Mouse (Mus musculus): ENCODE results near the gene Scrg1. TPM values are rescaled to one million over a fixed set of nuclear protein-coding genes. Genes with fewer than 3 reads are reported as not detected.
A peak's percentile ranks its signal among the peaks of the same experiment; 100 is the strongest.

Scrg1 gene
- not detected in 2 replicates for polyA plus RNA-seq (2014; fragmentation: Nextera tagmentation; extraction: Ambion mirVana)

GRCm38 (mm10) chr8:57455765-57456164 is at the start of gene Scrg1:
Scrg1 (plus strand) TSS chr8:57455923.
- Histone ChIP-seq H3K27ac (ENCODE audit: low read depth, low read length) (no peak within 1 kb of the TSS), H3K27me3 (ENCODE audit: control insufficient read depth, insufficient read depth, low read length) (no peaks in the 10 kb centered on the region), H3K9ac (ENCODE audit: low read depth, low read length) (no peak within 1 kb of the TSS), H3K36me3 (ENCODE audit: control insufficient read depth, insufficient read depth, low read length) (no peaks in the 10 kb centered on the region), H3K9me3 (ENCODE audit: control insufficient read depth, low read length) (no peaks in the 10 kb centered on the region), H3K4me3 (ENCODE audit: low read length) (no peak within 1 kb of the TSS), H3K4me2 (replicated peaks; ENCODE audit: low read depth, low read length) (no peak within 1 kb of the TSS), H3K4me1 (ENCODE audit: control insufficient read depth, insufficient read depth, low read length) (no peaks in the 10 kb centered on the region)
- whole genome bisulfite sequencing, result 72% methylated on average over 3 of the region's 3 CpGs
- ATAC-seq (ENCODE audit: low FRiP score, low TSS enrichment), result no peak

GRCm38 (mm10) chr8:57406366-57406765 is 49.4 kb upstream of the Scrg1 start:
- Histone ChIP-seq H3K27ac (ENCODE audit: low read depth, low read length) (no peak overlapping the region), H3K9me3 (ENCODE audit: control insufficient read depth, low read length) (no peaks in the 10 kb centered on the region), H3K36me3 (ENCODE audit: control insufficient read depth, insufficient read depth, low read length) (no peaks in the 10 kb centered on the region), H3K27me3 (ENCODE audit: control insufficient read depth, insufficient read depth, low read length) (peaks cover 8% of the 10 kb centered on the region), H3K4me2 (replicated peaks; ENCODE audit: low read depth, low read length) (no peak overlapping the region), H3K9ac (ENCODE audit: low read depth, low read length) (no peak overlapping the region), H3K4me3 (ENCODE audit: low read length) (no peak overlapping the region), H3K4me1 (ENCODE audit: control insufficient read depth, insufficient read depth, low read length) (peaks cover 5% of the 10 kb centered on the region; the same call in 1 of the 2 replicates)
- WGBS, result 89% methylated on average over 4 of the region's 4 CpGs
- no peak for ATAC-seq (ENCODE audit: low FRiP score, low TSS enrichment)

- Histone ChIP-seq H3K9me3 (ENCODE audit: control insufficient read depth, low read length) (no peaks in the 10 kb centered on the region), H3K27me3 (ENCODE audit: control insufficient read depth, insufficient read depth, low read length) (peaks cover 12% of the 10 kb centered on the region), H3K4me1 (ENCODE audit: control insufficient read depth, insufficient read depth, low read length) (peaks cover 5% of the 10 kb centered on the region; the same call in 1 of the 2 replicates), H3K4me2 (replicated peaks; ENCODE audit: low read depth, low read length) (no peak overlapping the region), H3K36me3 (ENCODE audit: control insufficient read depth, insufficient read depth, low read length) (no peaks in the 10 kb centered on the region), H3K4me3 (ENCODE audit: low read length) (no peak overlapping the region), H3K9ac (ENCODE audit: low read depth, low read length) (no peak overlapping the region), H3K27ac (ENCODE audit: low read depth, low read length) (no peak overlapping the region)
- ATAC-seq (ENCODE audit: low FRiP score, low TSS enrichment), result peak; percentile 61; the same call in 1 of the 2 replicates
- 32% methylated on average over 2 of the region's 2 CpGs for WGBS
Measured at GRCm38 (mm10) chr8:57409333-57409732, 46.4 kb upstream of the Scrg1 start.

- peaks cover 5% of the 10 kb centered on the region; the same call in 1 of the 2 replicates for H3K4me1 ChIP-seq (ENCODE audit: control insufficient read depth, insufficient read depth, low read length)
- WGBS, result 24% methylated on average over 15 of the region's 15 CpGs
- H3K9ac ChIP-seq (ENCODE audit: low read depth, low read length), result no peak overlapping the region
- peak; percentile 22 for ATAC-seq (ENCODE audit: low FRiP score, low TSS enrichment)
- H3K4me3 ChIP-seq (ENCODE audit: low read length), result peak overlapping the region; percentile 9; the same call in 1 of the 2 replicates
- H3K36me3 ChIP-seq (ENCODE audit: control insufficient read depth, insufficient read depth, low read length), result no peaks in the 10 kb centered on the region
- peaks cover 12% of the 10 kb centered on the region for H3K27me3 ChIP-seq (ENCODE audit: control insufficient read depth, insufficient read depth, low read length)
- no peaks in the 10 kb centered on the region for H3K9me3 ChIP-seq (ENCODE audit: control insufficient read depth, low read length)
- H3K4me2 ChIP-seq (replicated peaks; ENCODE audit: low read depth, low read length), result peak overlapping the region; percentile 38
- H3K27ac ChIP-seq (ENCODE audit: low read depth, low read length), result no peak overlapping the region
Measured at GRCm38 (mm10) chr8:57409779-57410472, 45.8 kb upstream of the Scrg1 start.

GRCm38 (mm10) chr8:57410473-57410863 is 45.3 kb upstream of the Scrg1 start:
- H3K4me2 ChIP-seq (replicated peaks; ENCODE audit: low read depth, low read length), result peak overlapping the region; percentile 38
- no peaks in the 10 kb centered on the region for H3K36me3 ChIP-seq (ENCODE audit: control insufficient read depth, insufficient read depth, low read length)
- no peak overlapping the region for H3K27ac ChIP-seq (ENCODE audit: low read depth, low read length)
- 7% methylated on average over 16 of the region's 16 CpGs for WGBS
- H3K27me3 ChIP-seq (ENCODE audit: control insufficient read depth, insufficient read depth, low read length), result peaks cover 12% of the 10 kb centered on the region
- H3K4me1 ChIP-seq (ENCODE audit: control insufficient read depth, insufficient read depth, low read length), result peaks cover 5% of the 10 kb centered on the region; the same call in 1 of the 2 replicates
- H3K9ac ChIP-seq (ENCODE audit: low read depth, low read length), result no peak overlapping the region
- no peak for ATAC-seq (ENCODE audit: low FRiP score, low TSS enrichment)
- H3K4me3 ChIP-seq (ENCODE audit: low read length), result peak overlapping the region; percentile 9; the same call in 1 of the 2 replicates
- no peaks in the 10 kb centered on the region for H3K9me3 ChIP-seq (ENCODE audit: control insufficient read depth, low read length)

DNA sequence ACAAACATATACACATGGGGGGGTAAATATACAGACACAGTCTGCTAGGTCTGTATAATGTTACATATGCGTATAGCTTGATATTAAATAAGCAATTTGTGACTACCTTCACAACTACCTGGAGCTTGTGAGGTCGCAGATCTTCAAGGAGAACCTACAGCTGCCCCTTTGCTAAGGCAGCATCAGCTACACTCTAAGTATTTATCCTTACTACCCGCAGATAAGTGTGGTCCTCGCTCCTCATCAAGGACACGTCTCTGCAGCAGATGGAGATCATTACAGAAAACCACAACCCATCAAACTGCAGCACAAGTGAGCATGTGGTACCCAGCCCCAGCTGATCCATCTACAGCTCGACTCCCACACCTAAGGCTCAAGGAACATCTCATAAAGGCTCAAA is 44.4 kb upstream of the Scrg1 start:
- no peaks in the 10 kb centered on the region for H3K36me3 ChIP-seq (ENCODE audit: control insufficient read depth, insufficient read depth, low read length)
- no peak for ATAC-seq (ENCODE audit: low FRiP score, low TSS enrichment)
- H3K9me3 ChIP-seq (ENCODE audit: control insufficient read depth, low read length), result no peaks in the 10 kb centered on the region
- H3K4me3 ChIP-seq (ENCODE audit: low read length), result no peak overlapping the region
- H3K9ac ChIP-seq (ENCODE audit: low read depth, low read length), result no peak overlapping the region
- no peak overlapping the region for H3K27ac ChIP-seq (ENCODE audit: low read depth, low read length)
- WGBS, result 82% methylated on average over 6 of the region's 6 CpGs
- H3K4me1 ChIP-seq (ENCODE audit: control insufficient read depth, insufficient read depth, low read length), result peaks cover 5% of the 10 kb centered on the region; the same call in 1 of the 2 replicates
- H3K27me3 ChIP-seq (ENCODE audit: control insufficient read depth, insufficient read depth, low read length), result peaks cover 12% of the 10 kb centered on the region
- no peak overlapping the region for H3K4me2 ChIP-seq (replicated peaks; ENCODE audit: low read depth, low read length)

DNA sequence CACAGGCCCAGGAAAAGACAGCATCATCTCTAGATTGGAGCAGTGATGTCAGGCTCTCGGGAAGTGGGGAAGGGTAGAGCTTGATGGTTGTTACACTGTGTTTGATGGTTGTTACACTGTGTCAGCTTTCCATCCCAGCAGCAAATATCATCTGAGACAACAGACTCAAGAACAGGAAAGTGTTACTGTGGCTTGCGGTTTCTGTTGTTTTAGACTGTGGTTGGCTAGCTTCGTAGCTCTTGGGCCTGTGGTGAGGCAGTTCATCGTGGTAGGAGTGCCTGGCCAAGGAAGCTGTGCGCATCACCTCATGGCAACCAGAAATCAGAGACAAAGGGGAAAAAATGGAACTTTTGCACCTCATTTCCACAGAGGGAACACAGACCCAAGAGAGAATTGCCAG is 38.9 kb upstream of the Scrg1 start:
- H3K4me3 ChIP-seq (ENCODE audit: low read length), result no peak overlapping the region
- H3K27me3 ChIP-seq (ENCODE audit: control insufficient read depth, insufficient read depth, low read length), result no peaks in the 10 kb centered on the region
- 94% methylated on average over 5 of the region's 5 CpGs for WGBS
- H3K9ac ChIP-seq (ENCODE audit: low read depth, low read length), result no peak overlapping the region
- H3K4me2 ChIP-seq (replicated peaks; ENCODE audit: low read depth, low read length), result no peak overlapping the region
- no peaks in the 10 kb centered on the region for H3K4me1 ChIP-seq (ENCODE audit: control insufficient read depth, insufficient read depth, low read length)
- H3K27ac ChIP-seq (ENCODE audit: low read depth, low read length), result no peak overlapping the region
- H3K36me3 ChIP-seq (ENCODE audit: control insufficient read depth, insufficient read depth, low read length), result no peaks in the 10 kb centered on the region
- ATAC-seq (ENCODE audit: low FRiP score, low TSS enrichment), result no peak
- no peaks in the 10 kb centered on the region; the same call in 1 of the 2 replicates for H3K9me3 ChIP-seq (ENCODE audit: control insufficient read depth, low read length)

GRCm38 (mm10) chr8:57426074-57426473 is 29.6 kb upstream of the Scrg1 start:
- Histone ChIP-seq H3K27ac (ENCODE audit: low read depth, low read length) (no peak overlapping the region), H3K9ac (ENCODE audit: low read depth, low read length) (no peak overlapping the region), H3K36me3 (ENCODE audit: control insufficient read depth, insufficient read depth, low read length) (no peaks in the 10 kb centered on the region), H3K4me3 (ENCODE audit: low read length) (no peak overlapping the region), H3K4me2 (replicated peaks; ENCODE audit: low read depth, low read length) (no peak overlapping the region), H3K27me3 (ENCODE audit: control insufficient read depth, insufficient read depth, low read length) (no peaks in the 10 kb centered on the region), H3K9me3 (ENCODE audit: control insufficient read depth, low read length) (no peaks in the 10 kb centered on the region), H3K4me1 (ENCODE audit: control insufficient read depth, insufficient read depth, low read length) (no peaks in the 10 kb centered on the region)
- no peak for ATAC-seq (ENCODE audit: low FRiP score, low TSS enrichment)
- WGBS, result 18% methylated on average over 3 of the region's 3 CpGs

- Histone ChIP-seq H3K4me1 (ENCODE audit: control insufficient read depth, insufficient read depth, low read length) (no peaks in the 10 kb centered on the region), H3K4me3 (ENCODE audit: low read length) (no peak overlapping the region), H3K4me2 (replicated peaks; ENCODE audit: low read depth, low read length) (no peak overlapping the region), H3K9ac (ENCODE audit: low read depth, low read length) (no peak overlapping the region), H3K9me3 (ENCODE audit: control insufficient read depth, low read length) (no peaks in the 10 kb centered on the region), H3K27me3 (ENCODE audit: control insufficient read depth, insufficient read depth, low read length) (no peaks in the 10 kb centered on the region), H3K36me3 (ENCODE audit: control insufficient read depth, insufficient read depth, low read length) (no peaks in the 10 kb centered on the region), H3K27ac (ENCODE audit: low read depth, low read length) (no peak overlapping the region)
- 72% methylated on average over 18 of the region's 18 CpGs for WGBS
- no peak for ATAC-seq (ENCODE audit: low FRiP score, low TSS enrichment)
Measured at GRCm38 (mm10) chr8:57427581-57428366, 27.9 kb upstream of the Scrg1 start.
